Mouse (Mus musculus) testis, adult 2 months (tissue): ENCODE data around the gene Mpzl3. TPM values are rescaled to one million over a fixed set of nuclear protein-coding genes. Genes with fewer than 3 reads are reported as not detected.
A peak's percentile ranks its signal among the peaks of the same experiment; 100 is the strongest.

Experiments used
- H3K27ac ChIP-seq: fragments of 200-500 bp; 2 replicates; pipeline ENCODE4 v1.5.1; 2012; ENCODE audit warnings: low read depth, low read length; ENCODE audit not compliant: control insufficient read depth, insufficient read depth
- H3K27me3 ChIP-seq: fragments of 200-500 bp; 2 replicates; pipeline ENCODE4 v1.6.1; 2012; ENCODE audit warnings: mild to moderate bottlenecking, low read length, moderate library complexity; ENCODE audit not compliant: control insufficient read depth, insufficient read depth
- H3K36me3 ChIP-seq: fragments of 200-500 bp; 2 replicates; pipeline ENCODE4 v1.6.1; 2012; ENCODE audit warnings: mild to moderate bottlenecking, low read length; ENCODE audit not compliant: control insufficient read depth, insufficient read depth
- H3K4me1 ChIP-seq: fragments of 200-500 bp; 2 replicates; pipeline ENCODE4 v1.6.1; 2012; ENCODE audit warnings: low read length; ENCODE audit not compliant: control insufficient read depth, insufficient read depth
- H3K4me3 ChIP-seq: fragments of 200-500 bp; 2 replicates; pipeline ENCODE4 v1.5.1; 2012; ENCODE audit warnings: low read depth, mild to moderate bottlenecking, low read length, moderate library complexity, mixed read lengths; ENCODE audit not compliant: control insufficient read depth
- CTCF ChIP-seq: fragments of 200-500 bp; IDR thresholded peaks from 2 replicates; pipeline ENCODE4 v1.5.1; 2012; ENCODE audit warnings: low read depth, mild to moderate bottlenecking, inconsistent platforms, low read length, moderate library complexity; ENCODE audit not compliant: control insufficient read depth, insufficient read depth, insufficient replicate concordance
- POLR2A ChIP-seq: fragments of 200-500 bp; IDR thresholded peaks from 2 replicates; pipeline ENCODE4 v1.6.1; 2012; ENCODE audit warnings: low read depth, mild to moderate bottlenecking, inconsistent platforms, low read length, moderate library complexity; ENCODE audit not compliant: control insufficient read depth
- polyA plus RNA-seq: library from polyadenylated mRNA; depleted of rRNA; stranded (reverse); fragments of >200 nt; gene quantifications from 2 replicates; pipeline ENCODE4 v1.2.3, GENCODE M21; 2012

Gene Mpzl3
- polyA plus RNA-seq, 1 experiment = 0.67 TPM

DNA sequence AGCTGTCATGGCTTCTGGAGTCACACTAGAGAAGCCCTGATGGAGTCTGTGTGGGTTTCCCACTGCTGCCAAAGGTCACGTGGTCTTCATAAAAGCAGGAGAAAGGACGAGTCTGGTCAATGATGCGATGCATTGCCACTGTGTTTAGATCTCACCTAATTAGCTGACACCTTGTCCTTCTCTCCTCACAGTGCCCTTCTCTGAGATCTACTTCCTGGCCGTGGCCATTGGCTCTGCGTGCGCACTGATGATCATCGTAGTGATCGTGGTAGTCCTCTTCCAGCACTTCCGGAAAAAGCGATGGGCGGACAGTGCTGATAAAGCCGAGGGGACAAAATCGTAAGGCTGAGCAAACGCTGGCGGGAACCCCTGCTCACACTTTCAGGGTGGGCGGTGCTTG is 8.0 kb upstream of the Mpzl3 start:
- TF ChIP-seq CTCF = no peak
- TF ChIP-seq POLR2A = no peak
- no peak overlapping the region for H3K4me3 ChIP-seq
- peaks cover 17% of the 10 kb centered on the region for H3K4me1 ChIP-seq
- no peaks in the 10 kb centered on the region for H3K36me3 ChIP-seq
- peaks cover 5% of the 10 kb centered on the region for H3K27me3 ChIP-seq
- no peak overlapping the region for H3K27ac ChIP-seq

GRCm38 (mm10) chr9:45048511-45048910 is 6.5 kb upstream of the Mpzl3 start:
- no peak for TF ChIP-seq POLR2A
- TF ChIP-seq CTCF = peak; percentile 33; the same call in 1 of the 2 replicates
- no peaks in the 10 kb centered on the region for H3K36me3 ChIP-seq
- no peak overlapping the region for H3K4me3 ChIP-seq
- H3K4me1 ChIP-seq = peaks cover 7% of the 10 kb centered on the region
- no peaks in the 10 kb centered on the region; the same call in 1 of the 2 replicates for H3K27me3 ChIP-seq
- no peak overlapping the region for H3K27ac ChIP-seq

DNA sequence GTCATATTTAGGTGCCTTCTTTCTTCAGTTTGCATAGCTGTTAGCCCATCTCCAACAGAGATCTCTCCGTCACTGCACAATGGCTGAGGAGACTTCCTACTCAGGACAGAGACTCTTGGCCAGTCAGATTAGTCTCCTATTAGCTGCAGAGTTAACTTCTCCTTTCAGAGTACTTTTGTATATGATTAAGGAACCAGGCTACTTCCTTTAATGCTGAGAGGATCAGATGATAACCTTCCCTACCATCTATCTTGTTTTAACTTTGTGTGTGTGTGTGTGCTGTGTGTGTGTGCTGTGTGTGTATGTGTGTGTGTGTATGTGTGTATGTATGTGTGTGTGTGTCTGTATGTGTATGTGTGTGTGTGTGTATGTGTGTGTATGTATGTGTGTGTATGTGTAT is 5.3 kb upstream of the Mpzl3 start:
- Histone ChIP-seq H3K36me3 (no peaks in the 10 kb centered on the region), H3K4me1 (no peaks in the 10 kb centered on the region), H3K27ac (no peak overlapping the region), H3K27me3 (no peaks in the 10 kb centered on the region), H3K4me3 (no peak overlapping the region)
- TF ChIP-seq CTCF = no peak
- TF ChIP-seq POLR2A = no peak

GRCm38 (mm10) chr9:45050301-45050700 is 4.7 kb upstream of the Mpzl3 start:
- TF ChIP-seq POLR2A = no peak
- TF ChIP-seq CTCF = no peak
- H3K4me3 ChIP-seq = no peak overlapping the region
- no peaks in the 10 kb centered on the region for H3K27me3 ChIP-seq
- H3K36me3 ChIP-seq = no peaks in the 10 kb centered on the region
- H3K4me1 ChIP-seq = no peaks in the 10 kb centered on the region
- no peak overlapping the region for H3K27ac ChIP-seq

GRCm38 (mm10) chr9:45058304-45058940 is 3.4 kb downstream of the Mpzl3 start:
- H3K27me3 ChIP-seq = no peaks in the 10 kb centered on the region
- no peak for TF ChIP-seq CTCF
- TF ChIP-seq POLR2A = no peak
- no peaks in the 10 kb centered on the region for H3K36me3 ChIP-seq
- no peak overlapping the region for H3K27ac ChIP-seq
- no peaks in the 10 kb centered on the region for H3K4me1 ChIP-seq
- no peak overlapping the region for H3K4me3 ChIP-seq

- TF ChIP-seq CTCF (no peak), POLR2A (no peak)
- Histone ChIP-seq H3K27me3 (no peaks in the 10 kb centered on the region), H3K4me3 (no peak overlapping the region), H3K36me3 (no peaks in the 10 kb centered on the region), H3K27ac (no peak overlapping the region), H3K4me1 (no peaks in the 10 kb centered on the region)
Observed at GRCm38 (mm10) chr9:45060151-45060550, 5.2 kb downstream of the Mpzl3 start.

GRCm38 (mm10) chr9:45062677-45063076 is 7.7 kb downstream of the Mpzl3 start:
- Histone ChIP-seq H3K4me1 (no peaks in the 10 kb centered on the region), H3K27ac (no peak overlapping the region), H3K36me3 (no peaks in the 10 kb centered on the region), H3K4me3 (no peak overlapping the region), H3K27me3 (no peaks in the 10 kb centered on the region)
- TF ChIP-seq CTCF (no peak), POLR2A (no peak)
